Mouse (Mus musculus) hindbrain, embryonic 11.5 days (tissue): ENCODE measurements around the gene Sertad2. TPM values are rescaled to one million over a fixed set of nuclear protein-coding genes. Genes with fewer than 3 reads are reported as not detected.

Experiments
- ATAC-seq: fragments of 200-750 bp; cut with Nextera tagmentation; 2 replicates; pipeline ENCODE4 v1.8.0; 2017; ENCODE audit warnings: mild to moderate bottlenecking, moderate TSS enrichment, moderate library complexity; ENCODE audit not compliant: low FRiP score
- DNase-seq: peaks from one replicate; pipeline ENCODE4 v3.0.0-alpha.2; 2015; ENCODE audit warnings: low spot score
- H3K27ac ChIP-seq: fragments of 300-500 bp; sonication (generic); 2 replicates; pipeline ENCODE4 v1.5.1; 2014; ENCODE audit warnings: mild to moderate bottlenecking, low read depth, low read length
- H3K27me3 ChIP-seq: fragments of 300-500 bp; sonication (generic); 2 replicates; pipeline ENCODE4 v1.6.1; 2014; ENCODE audit warnings: mild to moderate bottlenecking, low read length, moderate library complexity, mixed read lengths; ENCODE audit not compliant: control insufficient read depth, insufficient read depth
- H3K36me3 ChIP-seq: fragments of 300-500 bp; sonication (generic); 2 replicates; pipeline ENCODE4 v1.6.1; 2014; ENCODE audit warnings: mild to moderate bottlenecking, low read length, moderate library complexity, mixed read lengths; ENCODE audit not compliant: control insufficient read depth, insufficient read depth
- H3K4me1 ChIP-seq: fragments of 300-500 bp; sonication (generic); replicated peaks from 2 replicates; pipeline ENCODE4 v1.6.1; 2014; ENCODE audit warnings: low read length, mixed read lengths; ENCODE audit not compliant: control insufficient read depth, insufficient read depth
- H3K4me2 ChIP-seq: fragments of 300-500 bp; sonication (generic); replicated peaks from 2 replicates; pipeline ENCODE4 v1.6.1; 2014; ENCODE audit warnings: mild to moderate bottlenecking, low read depth, low read length
- H3K4me3 ChIP-seq: fragments of 300-500 bp; sonication (generic); 2 replicates; pipeline ENCODE4 v1.5.1; 2014; ENCODE audit warnings: low read depth, low read length
- H3K9ac ChIP-seq: fragments of 300-500 bp; sonication (generic); 2 replicates; pipeline ENCODE4 v1.6.1; 2014; ENCODE audit warnings: low read depth, low read length
- H3K9me3 ChIP-seq: fragments of 300-500 bp; sonication (generic); 2 replicates; pipeline ENCODE4 v1.6.1; 2016; ENCODE audit warnings: low read length; ENCODE audit not compliant: control insufficient read depth
- WGBS: fragments of 180-500 bp; shearing (Covaris S2); extraction: QIAGEN DNeasy Blood & Tissue Kit; methylation state at CpG from one replicate; pipeline ENCODE4 v1.1.7; 2014; 5-methylcytosine and 5-hydroxymethylcytosine counted together
- polyA plus RNA-seq: library from polyadenylated mRNA; unstranded; fragments of >200 nt; fragmentation: Nextera tagmentation; extraction: Ambion mirVana; gene quantifications from 2 replicates; pipeline ENCODE4 v1.2.1, GENCODE M21; 2014

The Sertad2 gene
- 23.6 and 24.4 TPM in 2 replicates for polyA plus RNA-seq

- ATAC-seq: peak; percentile 100
- Histone ChIP-seq H3K4me1 (no peaks in the 10 kb centered on the region; the same call in 1 of the 2 replicates), H3K27me3 (no peaks in the 10 kb centered on the region), H3K4me3 (peak within 1 kb of the TSS; percentile 86), H3K4me2 (peak within 1 kb of the TSS; percentile 80), H3K36me3 (no peaks in the 10 kb centered on the region), H3K9ac (peak within 1 kb of the TSS; percentile 76), H3K9me3 (no peaks in the 10 kb centered on the region), H3K27ac (peak within 1 kb of the TSS; percentile 96)
- peak; percentile 97 for DNase-seq
- WGBS: under 1% methylated on average over 55 of the region's 62 CpGs
These were observed at the start of gene Sertad2 for GRCm38 (mm10) chr11:20542739-20543452. Gene Sertad2 (plus strand): TSS chr11:20543253.

- no peaks in the 10 kb centered on the region for H3K36me3 ChIP-seq
- ATAC-seq (no peak), DNase-seq (no peak)
- no peak overlapping the region for H3K4me3 ChIP-seq
- H3K9ac ChIP-seq: no peak overlapping the region
- H3K9me3 ChIP-seq: no peaks in the 10 kb centered on the region
- no peak overlapping the region for H3K27ac ChIP-seq
- no peaks in the 10 kb centered on the region for H3K27me3 ChIP-seq
- WGBS: 82% methylated on average over 6 of the region's 6 CpGs
- no peaks in the 10 kb centered on the region for H3K4me1 ChIP-seq
- no peak overlapping the region for H3K4me2 ChIP-seq
These were observed 49.0 kb upstream of the Sertad2 start for GRCm38 (mm10) chr11:20493922-20494626.

- Histone ChIP-seq H3K9me3 (no peaks in the 10 kb centered on the region), H3K9ac (no peak overlapping the region), H3K4me1 (no peaks in the 10 kb centered on the region), H3K4me2 (no peak overlapping the region), H3K27me3 (no peaks in the 10 kb centered on the region), H3K27ac (no peak overlapping the region), H3K36me3 (no peaks in the 10 kb centered on the region), H3K4me3 (no peak overlapping the region)
- ATAC-seq: no peak
- DNase-seq: no peak
- WGBS: 34% methylated on average over 3 of the region's 3 CpGs
These were observed 42.5 kb upstream of the Sertad2 start for GRCm38 (mm10) chr11:20500516-20500915.

- Histone ChIP-seq H3K27me3 (no peaks in the 10 kb centered on the region), H3K9ac (no peak overlapping the region), H3K27ac (no peak overlapping the region), H3K4me2 (no peak overlapping the region), H3K4me1 (no peaks in the 10 kb centered on the region), H3K4me3 (no peak overlapping the region), H3K9me3 (no peaks in the 10 kb centered on the region), H3K36me3 (no peaks in the 10 kb centered on the region)
- 62% methylated on average over 5 of the region's 5 CpGs for WGBS
- ATAC-seq (no peak), DNase-seq (no peak)
These were observed 41.7 kb upstream of the Sertad2 start for GRCm38 (mm10) chr11:20501160-20501955.

GRCm38 (mm10) chr11:20513574-20513973 is 29.5 kb upstream of the Sertad2 start:
- no peak overlapping the region for H3K4me3 ChIP-seq
- ATAC-seq (no peak), DNase-seq (no peak)
- H3K4me2 ChIP-seq: no peak overlapping the region
- no peaks in the 10 kb centered on the region for H3K4me1 ChIP-seq
- no peaks in the 10 kb centered on the region for H3K36me3 ChIP-seq
- WGBS: 90% methylated on average over 6 of the region's 6 CpGs
- no peak overlapping the region for H3K27ac ChIP-seq
- no peak overlapping the region for H3K9ac ChIP-seq
- H3K9me3 ChIP-seq: no peaks in the 10 kb centered on the region
- no peaks in the 10 kb centered on the region for H3K27me3 ChIP-seq

GRCm38 (mm10) chr11:20514757-20515156 is 28.3 kb upstream of the Sertad2 start:
- Histone ChIP-seq H3K4me2 (no peak overlapping the region), H3K4me3 (no peak overlapping the region), H3K27ac (no peak overlapping the region), H3K27me3 (no peaks in the 10 kb centered on the region), H3K9ac (no peak overlapping the region), H3K9me3 (no peaks in the 10 kb centered on the region), H3K4me1 (no peaks in the 10 kb centered on the region), H3K36me3 (no peaks in the 10 kb centered on the region)
- ATAC-seq (no peak), DNase-seq (no peak)
- 79% methylated on average over 4 of the region's 4 CpGs for WGBS

GRCm38 (mm10) chr11:20521321-20521720 is 21.7 kb upstream of the Sertad2 start:
- Histone ChIP-seq H3K4me1 (no peaks in the 10 kb centered on the region), H3K36me3 (no peaks in the 10 kb centered on the region), H3K4me3 (no peak overlapping the region), H3K27me3 (no peaks in the 10 kb centered on the region), H3K27ac (no peak overlapping the region), H3K9me3 (no peaks in the 10 kb centered on the region), H3K9ac (no peak overlapping the region), H3K4me2 (no peak overlapping the region)
- WGBS: 90% methylated on average over 2 of the region's 2 CpGs
- DNase-seq: no peak
- no peak for ATAC-seq

GRCm38 (mm10) chr11:20522750-20523149 is 20.3 kb upstream of the Sertad2 start:
- Histone ChIP-seq H3K4me2 (no peak overlapping the region), H3K36me3 (no peaks in the 10 kb centered on the region), H3K9ac (no peak overlapping the region), H3K4me3 (no peak overlapping the region), H3K27ac (no peak overlapping the region), H3K4me1 (no peaks in the 10 kb centered on the region), H3K27me3 (no peaks in the 10 kb centered on the region), H3K9me3 (no peaks in the 10 kb centered on the region)
- ATAC-seq (no peak), DNase-seq (no peak)
- WGBS: 66% methylated on average over 4 of the region's 4 CpGs
